Mouse (Mus musculus) adrenal gland, postnatal 25 days (tissue): ENCODE results near the gene Srebf1. TPM values are rescaled to one million over a fixed set of nuclear protein-coding genes. Genes with fewer than 3 reads are reported as not detected.
A peak's percentile ranks its signal among the peaks of the same experiment; 100 is the strongest.

Source experiments
- DNase-seq: peaks from one replicate; pipeline ENCODE4 v3.0.0; 2021; ENCODE audit warnings: mixed read lengths
- long read RNA-seq: library from polyadenylated mRNA; stranded (forward); transcript quantifications from one replicate; pipeline ENCODE4 v2.0.0, GENCODE M21; 2021
- total RNA-seq: library from RNA; stranded (reverse); gene quantifications from 2 replicates; pipeline ENCODE4 v1.2.3, GENCODE M21; 2021

Gene Srebf1
- 125 and 160 TPM in 2 replicates for total RNA-seq
- long read RNA-seq, full-length matches to known transcripts = 50 of 193 reads
- long read RNA-seq, partial matches to known transcripts = 51 of 193 reads
- long read RNA-seq, other reads (novel, unspliced or antisense) = 92 of 193 reads

DNA sequence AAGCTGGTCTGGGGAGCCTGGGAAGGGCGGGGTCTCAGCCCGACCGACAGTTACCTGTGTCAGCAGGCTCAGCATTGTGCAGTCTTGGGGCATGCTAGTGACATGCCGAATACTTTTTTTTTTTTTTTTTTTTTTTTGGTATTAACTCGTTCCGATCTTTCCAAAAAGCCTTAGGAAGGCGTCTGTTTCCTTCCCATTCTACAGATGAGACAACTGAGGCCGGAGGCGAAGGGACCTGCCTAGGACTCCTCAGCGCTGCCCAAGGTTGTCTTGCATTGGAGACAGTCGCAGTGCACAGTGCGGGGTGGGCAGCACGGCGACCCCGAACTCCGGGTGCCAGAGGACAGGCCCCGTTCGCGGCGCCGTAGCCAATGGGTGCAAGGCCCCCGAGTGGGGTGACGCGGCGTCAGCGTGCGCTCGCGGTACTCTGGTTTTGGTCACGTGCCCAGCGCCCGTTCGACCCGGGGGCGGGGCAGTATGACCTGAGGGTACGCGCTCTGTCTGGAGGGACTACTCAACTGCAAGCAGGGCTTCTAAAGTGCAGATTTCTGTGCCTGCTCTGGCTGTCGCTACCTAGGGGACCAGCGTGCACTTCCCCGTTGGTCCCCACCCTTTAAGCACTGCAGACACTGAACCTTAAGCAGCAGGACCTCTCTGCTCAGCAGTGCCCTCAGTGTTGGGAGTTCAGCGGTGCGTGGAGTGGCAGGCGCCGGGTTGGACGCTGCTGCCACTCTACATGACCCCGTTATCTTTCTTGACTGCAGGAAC is at the start of gene Srebf1:
Srebf1 (minus strand) TSS at position 113 of the 768 bp plus-strand sequence.
- DNase-seq = peak; percentile 86

DNA sequence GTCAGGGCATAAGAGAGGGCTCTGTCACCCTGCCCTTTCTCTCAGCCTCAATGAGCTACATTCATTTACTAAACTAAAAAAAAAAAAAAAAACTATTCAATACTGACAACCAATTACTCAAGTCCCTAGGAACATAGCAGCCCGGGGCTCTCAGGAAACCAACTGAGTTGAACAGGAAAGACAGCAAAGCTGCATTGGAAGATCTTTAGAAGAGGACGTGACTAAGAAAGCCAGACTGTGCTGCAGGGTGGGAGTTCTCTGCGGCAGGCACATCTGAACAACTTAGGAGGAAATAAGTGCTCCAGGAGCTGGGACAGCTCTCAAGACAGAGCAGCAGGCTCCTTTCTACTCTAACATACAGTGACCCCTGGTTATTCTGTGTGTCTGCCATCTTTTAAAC is 46.2 kb upstream of the Srebf1 start:
- DNase-seq = no peak

DNA sequence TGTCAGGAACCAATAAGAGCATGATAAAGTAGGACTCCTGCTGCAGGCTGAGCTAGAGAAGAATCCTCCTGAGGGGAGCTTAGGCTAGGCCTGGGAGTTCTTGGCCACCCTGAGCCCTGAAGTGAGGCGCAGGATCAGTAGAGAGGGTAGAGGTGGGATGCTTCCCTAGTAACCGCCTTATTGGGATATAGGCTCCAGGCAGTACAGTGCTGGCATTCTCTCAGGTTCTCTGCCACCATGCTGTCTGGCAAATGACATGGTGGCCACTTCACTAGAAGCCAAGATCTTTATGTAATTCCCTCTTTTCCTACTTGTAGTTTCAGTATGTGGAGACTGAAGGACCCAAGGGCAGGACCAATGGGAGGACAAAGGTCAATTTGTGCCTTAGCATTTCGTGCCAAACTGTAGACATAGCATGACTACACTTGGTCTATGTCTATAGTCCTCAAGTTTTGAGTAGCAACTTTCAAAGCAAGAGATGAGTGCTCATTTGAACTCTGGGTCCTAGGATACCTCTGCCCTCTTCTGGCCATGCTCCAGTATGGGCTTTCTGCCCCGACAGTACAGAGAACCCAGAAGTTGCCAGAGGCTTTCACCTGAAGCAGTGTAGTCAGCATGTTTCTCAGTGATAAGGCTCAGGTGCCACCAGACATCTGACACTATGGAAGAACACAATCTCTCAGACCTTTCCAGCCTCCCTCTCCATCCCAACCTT is 43.0 kb upstream of the Srebf1 start:
- no peak for DNase-seq

DNA sequence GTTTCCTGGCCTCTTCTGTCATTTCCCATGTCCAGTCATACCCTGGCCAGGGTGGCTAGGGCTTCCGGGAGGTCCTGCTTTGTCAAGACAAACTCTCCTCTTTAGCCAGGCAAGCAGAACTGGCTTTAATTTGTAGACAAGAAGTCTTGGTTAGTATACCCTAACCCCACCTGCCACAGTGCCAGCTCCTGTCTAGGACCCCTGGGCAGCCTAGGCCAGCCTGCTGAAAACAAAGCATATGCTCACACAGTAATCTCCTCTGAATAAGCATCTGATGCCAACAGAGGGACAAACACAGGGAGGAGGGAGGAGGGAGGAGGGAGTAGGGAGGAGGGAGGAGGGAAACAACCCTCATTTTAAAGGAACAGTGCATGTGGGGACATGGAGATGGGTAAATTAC is 42.3 kb upstream of the Srebf1 start:
- DNase-seq = no peak

DNA sequence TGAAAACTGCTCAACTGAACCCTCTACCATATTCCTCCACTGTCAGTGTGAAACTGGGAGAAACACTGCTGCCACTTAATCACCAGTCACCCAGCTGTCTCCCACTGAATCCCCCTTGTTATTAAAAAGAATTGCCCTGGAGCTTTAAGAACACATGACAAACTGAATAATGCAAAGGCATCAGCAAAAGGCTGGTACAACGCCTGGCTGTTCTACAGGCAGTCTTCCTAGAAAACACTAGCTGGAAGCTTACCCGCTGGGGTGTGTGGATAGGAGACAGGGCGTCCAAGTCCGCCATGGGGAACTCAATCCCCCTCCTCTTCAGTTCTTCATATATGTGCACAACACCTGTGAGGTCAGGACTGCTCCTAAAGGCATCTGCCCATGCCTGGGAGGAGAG is 40.0 kb upstream of the Srebf1 start:
- no peak for DNase-seq

DNA sequence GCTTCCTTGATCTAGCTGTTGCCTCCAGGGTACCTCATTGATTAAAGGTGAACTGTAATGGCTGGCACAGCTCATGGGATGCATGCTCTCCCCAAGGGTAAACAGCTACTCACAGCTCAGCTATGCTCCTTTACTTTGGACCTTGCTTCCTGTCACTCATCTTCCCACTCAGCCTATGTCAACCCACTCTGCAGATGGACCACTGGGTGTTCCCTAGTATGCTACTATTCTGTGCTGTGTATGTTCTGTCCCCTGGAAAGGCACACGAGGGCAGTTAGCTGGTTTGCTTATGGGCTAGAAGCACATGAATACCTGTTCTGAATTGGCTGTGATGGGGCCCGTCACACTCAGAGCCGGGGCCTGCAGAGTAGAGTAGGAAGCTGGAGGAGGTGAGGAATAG is 38.4 kb upstream of the Srebf1 start:
- no peak for DNase-seq

DNA sequence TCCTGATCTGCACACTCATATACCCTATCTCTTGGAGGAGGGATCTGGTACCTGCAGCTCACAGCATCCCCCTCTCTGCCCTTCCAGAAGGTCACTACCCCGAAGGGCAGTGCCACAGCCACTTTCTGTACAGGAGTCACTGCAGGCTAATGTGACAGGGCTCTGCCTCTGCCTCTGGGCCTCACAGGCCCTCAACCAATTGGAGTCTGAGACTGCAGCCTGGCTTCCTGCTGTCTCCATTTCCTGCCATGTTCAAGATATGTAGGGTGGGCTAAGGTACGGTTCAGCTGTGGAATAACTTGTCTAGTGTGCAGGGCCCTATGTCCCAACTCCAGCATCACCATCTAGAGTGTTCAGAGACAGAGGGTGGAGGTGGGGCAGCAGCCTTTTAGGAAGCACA is 35.3 kb upstream of the Srebf1 start:
- DNase-seq = no peak

DNA sequence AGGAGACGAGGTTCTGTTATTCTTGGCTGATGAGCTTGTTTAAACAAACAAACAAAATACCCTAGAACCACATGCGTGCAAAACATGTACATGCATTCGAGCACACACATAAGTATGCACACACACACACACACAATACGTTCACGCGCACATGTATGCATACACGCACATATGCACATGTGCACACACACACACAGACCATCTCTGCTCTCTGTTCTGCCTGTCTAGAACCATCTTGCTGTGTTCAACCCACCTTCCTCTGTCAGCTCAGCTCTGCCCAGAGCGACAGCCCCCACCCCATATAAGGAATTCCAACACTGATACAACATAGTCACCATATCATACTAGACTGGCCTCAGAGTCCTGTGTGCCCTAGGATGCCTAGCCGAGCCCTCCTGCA is 34.3 kb upstream of the Srebf1 start:
- DNase-seq = no peak

DNA sequence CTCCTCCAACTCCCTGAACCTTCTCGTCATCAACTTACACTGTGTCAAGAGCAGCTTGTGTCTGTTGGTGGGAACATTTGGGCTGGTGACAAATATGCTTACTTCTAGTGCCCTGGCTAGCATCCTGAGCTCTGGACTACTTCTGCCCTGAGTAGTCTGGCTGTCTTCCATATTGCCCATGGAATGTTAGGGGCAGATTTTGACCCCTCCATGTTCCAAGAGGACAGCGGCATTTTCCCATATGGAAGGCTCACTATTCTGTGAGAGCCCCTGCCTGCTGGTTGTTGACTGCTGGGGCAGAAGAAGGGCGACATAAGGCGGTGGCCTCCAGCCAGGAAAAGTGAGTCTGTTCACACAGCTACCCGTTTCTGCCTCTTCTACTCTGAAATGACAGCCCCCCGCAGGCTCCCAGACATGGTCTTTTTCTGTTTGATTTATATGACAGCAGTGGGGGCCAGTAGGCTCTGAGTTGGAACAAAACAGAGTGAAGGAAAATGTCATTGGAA is 33.8 kb upstream of the Srebf1 start:
- DNase-seq = peak; percentile 37

DNA sequence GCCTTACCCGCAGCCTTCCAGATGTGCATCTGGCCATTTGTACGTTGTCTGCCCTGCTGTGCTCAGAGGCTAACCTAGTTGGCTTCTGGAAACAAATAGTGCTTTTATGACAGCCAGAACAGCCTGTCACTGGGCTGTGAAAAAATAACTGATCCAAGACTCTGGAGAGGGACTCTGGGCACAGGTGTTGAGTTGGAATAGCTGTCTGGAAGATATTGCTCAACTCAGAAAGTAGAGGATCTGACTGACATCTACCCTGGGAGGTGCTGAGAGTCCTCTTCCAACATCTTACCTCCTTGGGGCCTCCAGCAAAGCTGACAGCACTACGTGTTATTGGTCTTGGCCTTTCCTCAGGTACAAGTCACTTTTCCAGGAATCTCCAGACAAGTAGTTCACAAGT is 33.3 kb upstream of the Srebf1 start:
- no peak for DNase-seq

DNA sequence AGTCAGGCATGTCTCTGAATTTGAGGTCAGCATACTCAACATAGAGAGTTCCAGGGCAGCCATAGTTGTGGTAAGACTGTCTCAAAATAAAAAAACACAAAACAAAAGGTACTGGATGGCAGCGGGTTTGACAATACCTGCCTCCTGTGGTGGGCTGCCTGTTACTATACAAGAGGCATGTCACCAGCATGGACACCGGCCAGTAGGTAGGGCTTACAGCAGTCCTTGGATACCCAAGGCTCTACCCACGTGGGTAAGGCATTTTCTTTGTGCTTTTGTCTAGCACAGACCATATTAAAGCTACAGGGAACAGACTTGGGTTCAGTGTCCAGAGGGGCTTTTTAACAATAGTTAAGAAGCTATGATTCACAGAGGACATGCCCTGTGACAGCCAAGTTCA is 32.8 kb upstream of the Srebf1 start:
- DNase-seq = no peak

DNA sequence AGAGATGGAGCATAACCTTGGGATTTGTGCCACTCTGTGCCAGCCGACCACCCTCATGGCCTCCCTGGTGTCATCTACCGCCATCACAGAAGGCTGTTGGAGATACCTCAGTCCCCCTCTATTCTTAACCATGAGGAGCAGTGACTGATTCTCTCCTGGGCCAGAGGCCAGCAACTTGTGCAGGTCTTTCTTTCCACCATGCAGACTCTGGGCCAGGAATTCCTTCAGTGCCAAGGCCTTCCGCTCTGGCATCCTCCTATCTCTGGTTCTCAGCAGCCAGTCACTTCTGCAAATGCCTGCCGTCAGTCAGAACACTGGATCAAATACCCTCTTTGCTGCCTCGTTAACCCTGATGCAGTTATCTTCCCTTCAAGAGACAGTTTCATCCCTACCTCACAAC is 31.9 kb upstream of the Srebf1 start:
- DNase-seq = peak; percentile 46

DNA sequence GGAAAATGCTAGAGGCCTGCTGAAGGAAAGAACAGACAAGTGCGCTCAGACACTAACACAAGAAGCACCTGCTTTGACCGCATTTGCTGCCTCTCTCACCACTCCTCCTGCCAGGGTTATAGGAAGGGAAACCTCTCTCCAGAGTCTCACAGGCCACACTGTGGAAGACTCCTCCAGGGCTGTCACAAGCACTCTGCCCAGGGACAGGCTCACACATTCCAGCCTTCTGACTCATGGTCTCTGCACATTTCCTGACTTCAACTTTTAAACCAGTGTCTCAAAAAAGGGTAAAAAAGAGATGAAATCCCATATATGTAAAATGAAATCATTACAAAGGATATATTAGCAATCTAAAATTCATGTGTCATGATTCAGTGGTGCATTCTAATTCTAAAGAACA is 31.2 kb upstream of the Srebf1 start:
- DNase-seq = peak; percentile 46

DNA sequence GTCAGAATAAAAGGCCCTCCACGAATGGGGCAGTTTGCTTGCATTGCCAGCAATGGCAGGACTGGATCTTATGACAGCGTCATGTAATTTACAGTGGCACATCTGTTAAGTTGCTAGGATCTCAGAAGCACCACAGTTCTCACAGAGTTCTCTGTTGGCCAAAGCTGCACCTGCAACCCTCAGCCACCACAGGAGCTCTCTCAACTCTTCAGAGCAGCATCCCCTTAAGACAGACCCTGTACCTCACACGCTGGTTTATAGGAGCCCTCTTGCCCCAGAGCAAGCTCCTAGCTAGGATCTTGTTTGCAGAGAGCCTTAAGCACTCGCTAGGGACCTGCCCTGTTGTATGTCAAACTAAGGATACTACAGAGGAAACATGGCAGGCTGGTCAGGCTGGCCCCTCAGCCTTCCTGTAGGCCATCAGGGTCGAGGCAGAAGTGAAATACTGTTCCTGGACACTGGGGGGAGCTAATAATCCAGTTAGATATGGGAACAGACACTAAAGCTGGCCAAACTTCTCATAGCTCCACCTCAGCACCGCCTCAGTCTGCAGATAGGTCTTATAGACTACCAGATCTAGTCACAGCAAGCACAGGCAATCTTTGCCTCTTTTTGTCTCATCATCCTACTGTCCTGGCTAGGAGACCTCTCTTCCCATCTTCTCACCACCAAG is 28.7 kb upstream of the Srebf1 start:
- peak; percentile 40 for DNase-seq

DNA sequence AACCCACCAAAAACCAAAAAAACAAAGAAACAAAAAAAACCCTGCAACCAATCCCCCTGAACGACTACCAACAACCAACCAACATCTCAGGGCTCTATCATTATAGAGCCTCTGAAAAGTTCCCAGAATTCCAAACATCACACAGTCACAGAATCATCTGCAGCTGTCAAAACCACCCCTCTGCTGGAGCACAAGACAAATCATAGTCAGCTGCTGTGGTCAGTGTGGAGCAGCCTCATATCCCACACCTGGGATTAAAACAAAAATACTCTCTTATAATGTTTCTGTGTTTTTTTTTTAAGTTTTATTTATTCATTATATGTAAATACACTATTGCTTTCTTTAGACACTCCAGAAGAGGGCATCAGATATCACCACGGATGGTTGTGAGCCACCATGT is 27.5 kb upstream of the Srebf1 start:
- no peak for DNase-seq

DNA sequence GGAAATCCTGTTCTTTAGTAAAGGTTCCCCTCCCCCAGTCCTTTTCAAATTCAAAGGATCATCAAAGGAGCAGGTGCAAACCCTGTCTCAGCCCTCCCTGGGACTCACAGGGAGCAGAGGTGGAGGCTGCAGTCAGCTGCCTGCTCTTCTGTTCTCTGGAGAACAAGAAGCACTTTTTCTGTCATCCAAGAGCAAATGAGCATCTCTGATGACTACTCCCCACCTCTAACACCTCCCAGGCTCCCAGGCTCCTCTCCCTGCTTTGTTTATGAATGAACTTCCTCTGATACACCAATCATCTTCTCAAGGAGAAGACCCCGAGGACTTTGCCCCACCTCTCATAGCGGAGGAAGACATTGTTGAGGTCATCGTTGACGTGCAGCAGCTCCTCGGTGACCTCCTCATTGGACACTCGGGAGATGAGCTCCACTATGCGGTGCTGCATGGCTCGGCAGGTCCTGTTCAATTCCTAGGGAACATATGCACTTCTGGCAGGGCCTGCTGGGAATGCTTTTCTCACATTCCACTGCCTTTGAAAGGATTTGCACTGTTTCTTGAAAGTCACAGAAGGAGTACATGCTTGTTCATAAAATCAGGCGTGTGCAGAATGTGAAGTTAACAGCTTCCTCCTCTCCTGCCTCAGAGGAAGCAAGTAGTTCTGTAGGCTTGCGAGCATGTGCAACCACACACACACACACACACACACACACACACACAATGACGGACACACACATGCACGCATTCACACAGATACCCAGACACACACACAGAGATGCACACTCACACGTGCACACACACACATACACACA is 26.4 kb upstream of the Srebf1 start:
- DNase-seq = no peak

DNA sequence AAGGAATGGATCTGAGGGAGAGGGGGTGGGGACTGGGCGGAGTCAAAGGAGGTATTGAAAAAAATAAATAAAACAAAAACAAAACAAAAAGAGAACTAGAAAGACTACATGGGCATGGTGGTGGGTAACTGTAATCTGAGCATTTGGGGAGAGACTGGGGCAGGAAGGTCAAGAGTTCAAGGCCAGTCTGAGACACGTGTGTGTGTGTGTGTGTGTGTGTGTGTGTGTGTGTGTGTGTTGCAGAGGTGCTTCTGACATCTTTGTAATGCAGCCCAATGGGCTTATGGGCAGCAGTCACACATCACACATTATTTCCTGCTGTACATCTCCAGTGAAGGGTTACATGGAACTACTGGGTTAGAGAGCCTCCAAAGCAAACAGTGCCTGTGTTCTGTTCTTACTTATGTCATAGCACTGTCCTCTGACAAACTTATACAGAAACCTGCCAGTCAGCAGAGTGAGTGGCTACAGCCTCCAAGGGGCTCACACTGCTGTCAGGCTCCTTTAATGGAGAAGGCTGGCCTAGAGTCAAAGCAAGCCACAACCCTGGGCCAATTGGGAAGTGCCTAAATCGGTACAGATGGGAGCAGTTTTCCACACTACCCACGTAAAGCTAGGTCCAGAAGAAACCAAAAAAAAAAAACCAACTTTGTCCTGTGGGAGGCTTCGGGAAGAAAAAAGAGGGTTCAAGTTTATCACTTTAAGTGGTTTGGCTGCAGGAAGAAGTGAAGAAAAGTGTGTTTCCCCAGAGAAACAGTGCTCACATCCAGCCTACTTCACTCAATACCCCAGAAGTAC is 25.6 kb upstream of the Srebf1 start:
- DNase-seq = no peak

DNA sequence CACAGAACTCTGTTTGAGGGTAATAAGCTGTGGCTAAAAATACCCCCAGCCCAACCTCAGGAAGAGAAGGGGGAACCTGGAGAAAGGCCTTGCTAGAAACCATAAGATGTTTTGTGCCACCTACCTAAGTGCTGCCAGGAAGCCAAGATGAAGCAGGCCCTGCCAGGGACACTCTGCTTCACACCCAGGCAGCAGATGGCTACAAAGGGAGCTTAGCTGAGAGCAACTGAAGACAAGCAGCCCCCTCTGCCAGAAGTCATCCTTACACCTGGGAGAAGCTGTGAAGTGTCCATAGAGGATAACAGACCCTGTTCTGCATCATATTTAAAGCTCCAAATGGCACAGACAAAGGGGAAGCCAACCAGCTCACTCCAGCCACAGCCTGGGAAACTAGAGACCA is 23.7 kb upstream of the Srebf1 start:
- no peak for DNase-seq

DNA sequence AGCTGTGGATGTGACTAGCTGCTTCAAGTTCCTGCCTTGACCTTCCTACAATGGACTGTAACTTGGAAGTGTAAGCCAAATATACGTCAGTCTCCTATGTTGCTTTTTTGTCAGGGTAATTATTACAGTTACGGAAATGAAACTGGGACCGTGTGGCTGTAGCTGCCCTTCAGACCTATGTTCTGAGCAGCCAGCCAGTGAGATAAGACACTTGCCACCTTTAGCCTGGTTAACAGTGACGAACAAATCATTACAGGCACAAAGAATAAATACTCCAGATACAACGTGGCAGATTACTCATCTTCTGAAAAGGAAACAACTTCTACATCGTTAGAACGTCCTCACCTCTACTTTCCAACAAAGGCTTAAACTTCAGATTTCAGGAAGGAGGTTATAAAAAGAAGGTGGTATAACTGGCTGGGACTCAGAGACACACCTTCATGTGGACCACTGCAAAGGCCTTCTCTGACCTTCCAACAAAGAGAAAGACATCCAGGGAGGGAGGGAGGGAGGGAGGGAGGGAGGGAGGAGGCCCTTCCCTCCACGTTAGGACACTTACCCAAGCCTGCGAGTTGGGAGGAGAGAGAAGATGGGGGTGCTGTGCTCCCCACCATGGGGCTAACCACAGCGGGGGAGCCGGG is 22.2 kb upstream of the Srebf1 start:
- no peak for DNase-seq

DNA sequence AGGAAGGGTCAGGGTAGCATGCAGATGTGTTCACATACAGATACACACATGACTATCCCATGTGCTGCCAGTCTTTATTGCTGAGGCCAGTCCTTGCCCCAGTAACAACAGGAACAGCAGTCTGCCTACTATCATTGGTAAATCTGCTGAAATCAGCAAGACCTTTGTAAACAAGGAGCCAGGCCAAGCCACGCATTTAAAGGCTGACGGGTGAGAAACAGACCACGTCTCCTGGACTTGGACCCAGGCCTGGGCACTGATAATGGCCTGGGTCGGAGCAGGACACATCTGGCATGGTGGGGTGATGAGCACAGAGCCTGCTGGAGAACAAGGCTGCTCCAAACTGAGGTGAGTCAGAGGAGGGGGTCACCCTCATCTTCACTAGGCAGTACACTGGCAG is 18.1 kb upstream of the Srebf1 start:
- DNase-seq = no peak

DNA sequence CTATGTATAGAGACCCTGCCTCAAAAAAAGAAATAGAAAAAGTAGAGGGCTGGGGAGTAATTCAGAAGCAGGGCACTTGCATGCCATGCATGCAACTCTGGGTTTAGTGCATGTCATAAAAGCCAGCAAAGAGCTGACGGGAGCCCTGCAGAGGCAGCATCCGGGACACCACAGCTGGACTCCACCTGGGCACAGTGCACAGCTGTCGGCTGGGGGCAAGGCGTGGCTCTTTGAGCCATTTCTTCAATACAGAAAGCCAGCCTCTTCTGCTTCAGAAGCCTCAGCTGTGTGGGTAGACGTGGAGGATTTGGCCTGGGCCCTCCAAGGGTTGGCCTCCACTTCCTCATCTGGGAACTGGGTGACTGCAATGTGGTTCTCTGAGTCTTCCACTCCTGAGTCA is 13.0 kb upstream of the Srebf1 start:
- DNase-seq = no peak
